Mouse (Mus musculus) kidney, postnatal 0 days (tissue): ENCODE results near the gene Chrm3. TPM values are rescaled to one million over a fixed set of nuclear protein-coding genes. Genes with fewer than 3 reads are reported as not detected.

ENCODE experiments used
- ATAC-seq: fragments of 200-750 bp; cut with Nextera tagmentation; replicated peaks from 2 replicates; pipeline ENCODE4 v1.8.0; 2017; ENCODE audit warnings: low read depth, moderate number of reproducible peaks, moderate TSS enrichment, moderate library complexity; ENCODE audit not compliant: low FRiP score
- DNase-seq: peaks from one replicate; pipeline ENCODE4 v3.0.0-alpha.2; 2016; ENCODE audit warnings: low spot score
- H3K27ac ChIP-seq: fragments of 300-500 bp; sonication (generic); 2 replicates; pipeline ENCODE4 v1.5.1; 2014; ENCODE audit warnings: mild to moderate bottlenecking
- H3K27me3 ChIP-seq: fragments of 300-500 bp; sonication (generic); 2 replicates; pipeline ENCODE4 v1.6.1; 2014; ENCODE audit warnings: low read length, mixed read lengths; ENCODE audit not compliant: insufficient read depth
- H3K36me3 ChIP-seq: fragments of 300-500 bp; sonication (generic); 2 replicates; pipeline ENCODE4 v1.6.1; 2014; ENCODE audit warnings: low read length, mixed read lengths; ENCODE audit not compliant: insufficient read depth
- H3K4me1 ChIP-seq: fragments of 300-500 bp; sonication (generic); replicated peaks from 2 replicates; pipeline ENCODE4 v1.6.1; 2014; ENCODE audit warnings: antibody characterized with exemption, low read length, mixed read lengths; ENCODE audit not compliant: insufficient read depth
- H3K4me2 ChIP-seq: fragments of 300-500 bp; sonication (generic); 2 replicates; pipeline ENCODE4 v1.6.1; 2014; ENCODE audit warnings: mild to moderate bottlenecking, low read length, moderate library complexity, mixed read lengths
- H3K4me3 ChIP-seq: fragments of 300-500 bp; sonication (generic); replicated peaks from 2 replicates; pipeline ENCODE4 v1.5.1; 2014; ENCODE audit warnings: low read depth, low read length
- H3K9ac ChIP-seq: fragments of 300-500 bp; sonication (generic); 2 replicates; pipeline ENCODE4 v1.6.1; 2014; ENCODE audit warnings: low read depth, low read length
- H3K9me3 ChIP-seq: fragments of 300-500 bp; sonication (generic); replicated peaks from 2 replicates; pipeline ENCODE4 v1.6.1; 2016; ENCODE audit warnings: low read length, inconsistent platforms, mixed read lengths
- CTCF ChIP-seq: IDR thresholded peaks from 2 replicates; pipeline ENCODE4 v1.5.1; 2016; ENCODE audit warnings: antibody characterized with exemption, low read depth, mild to moderate bottlenecking, moderate library complexity
- WGBS: fragments of 180-500 bp; shearing (Covaris S2); extraction: QIAGEN DNeasy Blood & Tissue Kit; methylation state at CpG from one replicate; pipeline ENCODE4 v1.1.7; 2014; 5-methylcytosine and 5-hydroxymethylcytosine counted together
- polyA plus RNA-seq: library from polyadenylated mRNA; unstranded; fragments of >200 nt; fragmentation: Nextera tagmentation; extraction: Ambion mirVana; gene quantifications from 2 replicates; pipeline ENCODE4 v1.2.1, GENCODE M21; 2015

Gene Chrm3
- polyA plus RNA-seq, 1 experiment from 2014 or later = 0.75 TPM

DNA sequence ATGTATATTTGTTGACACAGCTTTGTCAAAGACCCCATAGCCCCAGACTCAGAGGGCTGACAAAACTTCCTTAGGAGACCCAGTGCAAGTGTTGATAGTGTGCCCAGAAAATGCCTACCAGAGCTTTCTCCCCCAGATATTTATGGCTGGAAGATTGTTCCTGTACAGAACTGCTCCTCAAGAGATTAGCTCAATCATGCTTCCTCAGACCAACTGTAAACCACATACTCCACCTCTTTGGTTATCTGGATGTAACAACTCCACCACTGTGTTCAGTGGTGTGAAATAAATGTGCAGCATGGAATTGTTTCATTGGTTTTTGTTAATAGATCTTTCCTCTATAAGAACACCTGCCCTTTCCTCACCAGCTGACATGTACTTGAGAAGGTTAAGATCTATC is 306.6 kb downstream of the Chrm3 start:
- Histone ChIP-seq H3K27ac (no peak overlapping the region), H3K9ac (no peak overlapping the region), H3K9me3 (no peaks in the 10 kb centered on the region), H3K4me1 (no peaks in the 10 kb centered on the region), H3K4me3 (no peak overlapping the region), H3K36me3 (no peaks in the 10 kb centered on the region), H3K27me3 (no peaks in the 10 kb centered on the region), H3K4me2 (no peak overlapping the region)
- no peak for TF ChIP-seq CTCF
- ATAC-seq (no peak), DNase-seq (no peak)

DNA sequence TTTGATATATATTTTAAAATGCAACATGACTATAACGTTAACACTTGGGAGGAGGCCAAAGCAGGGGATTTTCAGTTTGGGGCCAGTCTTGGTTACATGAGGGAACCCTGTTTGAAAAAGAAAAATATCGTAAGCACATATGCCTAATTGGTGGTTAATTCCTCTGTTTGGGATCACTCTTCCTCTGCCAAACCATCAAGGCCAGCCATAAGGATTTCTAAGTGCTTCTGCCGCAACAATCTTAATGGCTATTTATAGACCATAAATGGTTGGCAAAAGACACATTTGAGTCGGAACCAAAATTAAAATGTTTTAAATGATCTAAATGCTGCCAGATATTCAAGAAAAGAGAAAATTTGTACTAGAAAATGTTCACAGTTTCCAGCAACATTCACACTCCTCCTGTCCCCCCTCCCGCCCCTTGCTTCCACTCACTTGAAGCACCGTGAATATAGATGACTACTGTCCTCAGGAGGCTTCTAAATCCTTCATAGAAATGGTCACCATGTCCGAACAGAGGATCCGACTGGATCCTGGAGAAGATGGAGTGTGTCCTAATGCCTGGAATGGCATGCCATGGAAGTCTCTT is 307.3 kb downstream of the Chrm3 start:
- Histone ChIP-seq H3K4me1 (no peaks in the 10 kb centered on the region), H3K27ac (no peak overlapping the region), H3K4me2 (no peak overlapping the region), H3K4me3 (no peak overlapping the region), H3K36me3 (no peaks in the 10 kb centered on the region), H3K27me3 (no peaks in the 10 kb centered on the region), H3K9me3 (no peaks in the 10 kb centered on the region), H3K9ac (no peak overlapping the region)
- DNase-seq (no peak), ATAC-seq (no peak)
- no peak for TF ChIP-seq CTCF
- 81% methylated on average over 8 of the region's 8 CpGs for whole genome bisulfite sequencing

DNA sequence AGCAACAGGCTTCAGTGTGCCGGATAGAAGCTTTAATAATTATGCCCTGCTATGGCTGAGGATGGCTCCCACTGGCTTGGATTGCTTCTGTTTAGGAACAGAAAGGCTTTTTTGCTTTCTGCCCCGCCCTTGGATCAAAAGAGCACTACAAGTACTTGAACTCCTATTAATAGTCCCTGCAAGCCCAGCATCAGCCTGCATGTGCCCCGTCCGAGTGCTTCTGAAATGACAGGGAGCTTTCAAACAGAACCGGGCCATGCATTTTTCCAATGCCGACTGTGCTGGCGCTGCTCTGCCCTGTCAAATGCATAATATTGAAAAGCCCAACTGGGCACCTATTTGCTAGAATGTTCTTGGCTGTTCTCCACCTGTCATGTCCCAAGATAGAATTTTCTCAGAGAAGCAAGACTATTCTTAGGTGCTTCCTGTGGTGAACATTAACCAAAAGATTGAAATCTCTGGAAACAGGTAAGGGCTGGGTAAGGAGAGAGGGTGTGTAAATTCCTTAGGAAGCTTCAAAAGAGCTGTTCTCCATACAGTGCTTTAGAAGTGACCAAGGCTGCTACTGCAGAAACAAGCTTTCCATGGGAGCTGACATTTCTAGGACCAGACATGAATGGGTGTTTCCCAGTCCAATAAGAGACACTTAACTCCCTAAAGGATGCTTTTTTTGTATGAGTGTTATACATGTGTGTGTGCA is 314.8 kb downstream of the Chrm3 start:
- no peaks in the 10 kb centered on the region for H3K27me3 ChIP-seq
- ATAC-seq (no peak), DNase-seq (peak; percentile 11)
- H3K4me3 ChIP-seq = no peak overlapping the region
- H3K36me3 ChIP-seq = no peaks in the 10 kb centered on the region
- H3K4me1 ChIP-seq = no peaks in the 10 kb centered on the region
- no peak overlapping the region for H3K4me2 ChIP-seq
- no peak overlapping the region for H3K9ac ChIP-seq
- TF ChIP-seq CTCF = no peak
- WGBS = 71% methylated on average over 7 of the region's 7 CpGs
- no peaks in the 10 kb centered on the region for H3K9me3 ChIP-seq
- no peak overlapping the region for H3K27ac ChIP-seq

DNA sequence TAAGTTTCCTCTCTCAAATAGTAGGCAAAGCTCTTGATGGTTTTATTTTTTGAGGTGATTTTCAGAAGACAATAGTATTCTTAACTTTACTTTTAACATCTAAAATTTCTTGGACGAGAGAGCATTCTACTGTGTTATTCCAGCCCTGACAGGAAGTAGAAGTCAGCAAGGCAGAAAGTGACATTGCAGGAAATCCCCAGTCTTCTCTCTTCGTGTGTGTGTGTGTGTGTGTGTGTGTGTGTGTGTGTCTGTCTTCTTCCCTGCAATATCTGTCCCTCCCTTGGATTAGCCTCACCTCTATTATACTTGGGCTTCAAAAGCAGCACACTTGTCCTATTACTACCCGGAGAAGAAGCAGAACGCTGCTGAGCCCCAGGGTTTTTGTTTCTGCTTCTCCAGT is 316.6 kb downstream of the Chrm3 start:
- DNase-seq = peak; percentile 16
- Histone ChIP-seq H3K4me1 (no peaks in the 10 kb centered on the region), H3K9ac (no peak overlapping the region), H3K27ac (no peak overlapping the region), H3K4me3 (no peak overlapping the region), H3K36me3 (no peaks in the 10 kb centered on the region), H3K9me3 (no peaks in the 10 kb centered on the region), H3K4me2 (no peak overlapping the region), H3K27me3 (no peaks in the 10 kb centered on the region)
- 38% methylated on average over 4 of the region's 4 CpGs for WGBS
- no peak for ATAC-seq
- no peak for TF ChIP-seq CTCF

DNA sequence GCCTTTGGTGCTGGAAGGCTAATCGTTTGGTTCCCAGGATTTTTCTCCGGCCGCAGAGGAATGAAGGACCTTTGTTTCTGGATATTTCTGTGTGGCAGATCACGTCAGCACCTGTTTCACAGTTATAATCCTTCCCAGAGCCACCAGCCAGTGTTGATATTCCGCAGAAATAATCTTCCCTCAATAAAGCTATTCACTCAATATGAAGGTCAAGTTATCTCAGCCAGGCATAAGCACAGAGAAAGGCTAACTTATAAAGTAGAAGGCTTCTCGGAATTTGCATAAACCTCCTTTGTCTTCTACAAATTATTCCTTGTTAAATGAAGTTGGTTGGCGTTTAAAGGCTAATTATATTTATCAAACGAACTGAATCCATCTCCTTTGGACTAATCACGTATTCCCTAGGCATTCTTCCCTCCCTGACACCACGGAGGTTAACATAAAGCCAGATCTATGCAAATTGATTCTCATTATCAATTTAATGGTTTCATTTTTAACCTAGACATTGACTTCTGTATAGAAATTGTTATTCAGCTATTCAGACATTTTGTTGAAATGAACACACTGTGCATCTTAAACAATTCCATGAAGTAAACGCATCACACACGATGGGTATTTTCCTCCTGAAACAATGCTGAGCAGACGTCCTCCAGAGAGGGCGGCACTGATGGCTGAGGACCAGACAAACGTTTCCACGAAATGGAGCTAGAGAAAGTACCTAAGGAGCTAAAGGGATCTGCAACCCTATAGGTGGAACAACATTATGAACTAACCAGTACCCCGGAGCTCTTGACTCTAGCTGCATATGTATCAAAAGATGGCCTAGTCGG is 326.9 kb downstream of the Chrm3 start:
- TF ChIP-seq CTCF = no peak
- H3K4me3 ChIP-seq = no peak overlapping the region
- no peaks in the 10 kb centered on the region for H3K9me3 ChIP-seq
- no peak overlapping the region for H3K9ac ChIP-seq
- ATAC-seq (no peak), DNase-seq (no peak)
- H3K27me3 ChIP-seq = no peaks in the 10 kb centered on the region
- WGBS = 86% methylated on average over 17 of the region's 18 CpGs
- H3K4me2 ChIP-seq = no peak overlapping the region
- H3K27ac ChIP-seq = no peak overlapping the region
- H3K4me1 ChIP-seq = no peaks in the 10 kb centered on the region
- H3K36me3 ChIP-seq = no peaks in the 10 kb centered on the region

DNA sequence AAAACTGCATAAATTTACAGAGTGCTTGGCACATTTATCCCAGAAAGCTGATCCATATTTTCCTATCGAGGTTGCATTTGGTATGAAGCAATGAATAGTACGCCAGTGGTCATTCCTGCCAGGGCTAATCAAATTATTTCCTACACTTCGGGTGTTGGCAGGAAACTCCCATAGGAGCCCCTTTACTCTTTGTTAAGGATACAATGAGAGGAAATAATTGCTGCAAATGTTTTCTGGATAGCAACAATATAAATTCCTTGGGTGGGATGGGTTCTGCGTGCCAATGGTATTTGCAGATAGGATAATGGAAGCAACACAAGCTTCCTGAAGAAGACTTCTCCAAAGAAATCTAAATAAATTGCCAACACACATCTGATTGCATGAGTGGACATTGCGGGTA is 329.1 kb downstream of the Chrm3 start:
- ATAC-seq = no peak
- TF ChIP-seq CTCF = no peak
- no peak overlapping the region for H3K27ac ChIP-seq
- H3K9me3 ChIP-seq = no peaks in the 10 kb centered on the region
- H3K27me3 ChIP-seq = no peaks in the 10 kb centered on the region
- H3K4me3 ChIP-seq = no peak overlapping the region
- H3K9ac ChIP-seq = no peak overlapping the region
- H3K36me3 ChIP-seq = no peaks in the 10 kb centered on the region
- peak; percentile 10 for DNase-seq
- 73% methylated on average over 5 of the region's 5 CpGs for WGBS
- H3K4me2 ChIP-seq = no peak overlapping the region
- no peaks in the 10 kb centered on the region for H3K4me1 ChIP-seq
